Mouse (Mus musculus) intestine, embryonic 14.5 days (tissue): ENCODE data around the gene Gm17617. TPM values are rescaled to one million over a fixed set of nuclear protein-coding genes. Genes with fewer than 3 reads are reported as not detected.
"Not testable (repeated sequence)": the region's sequence is repeated elsewhere in the genome, so short reads cannot be mapped to it uniquely, and the experiment has no call there.

ENCODE experiments used
- ATAC-seq: fragments of 200-750 bp; cut with Nextera tagmentation; replicated peaks from 2 replicates; pipeline ENCODE4 v1.8.0; 2017; ENCODE audit warnings: low read depth, moderate number of reproducible peaks, moderate TSS enrichment, moderate library complexity; ENCODE audit not compliant: low FRiP score, low TSS enrichment
- DNase-seq: peaks from one replicate; pipeline ENCODE4 v3.0.0-alpha.2; 2018; ENCODE audit warnings: low spot score
- H3K27ac ChIP-seq: fragments of 300-500 bp; sonication (generic); 2 replicates; pipeline ENCODE4 v1.5.1; 2014; ENCODE audit warnings: low read depth, mild to moderate bottlenecking, control low read depth
- H3K27me3 ChIP-seq: fragments of 300-500 bp; sonication (generic); replicated peaks from 2 replicates; pipeline ENCODE4 v1.6.1; 2014; ENCODE audit warnings: low read length, control low read depth; ENCODE audit not compliant: control insufficient read depth, insufficient read depth
- H3K36me3 ChIP-seq: fragments of 300-500 bp; sonication (generic); 2 replicates; pipeline ENCODE4 v1.6.1; 2014; ENCODE audit warnings: low read length, control low read depth; ENCODE audit not compliant: control insufficient read depth, insufficient read depth
- H3K4me1 ChIP-seq: fragments of 300-500 bp; sonication (generic); replicated peaks from 2 replicates; pipeline ENCODE4 v1.6.1; 2014; ENCODE audit warnings: low read length, control low read depth, mixed read lengths; ENCODE audit not compliant: control insufficient read depth, insufficient read depth
- H3K4me2 ChIP-seq: fragments of 300-500 bp; sonication (generic); 2 replicates; pipeline ENCODE4 v1.6.1; 2014; ENCODE audit warnings: low read length
- H3K4me3 ChIP-seq: fragments of 300-500 bp; sonication (generic); 2 replicates; pipeline ENCODE4 v1.5.1; 2014; ENCODE audit warnings: low read depth, low read length, control low read depth, mixed read lengths
- H3K9ac ChIP-seq: fragments of 300-500 bp; sonication (generic); 2 replicates; pipeline ENCODE4 v1.6.1; 2014; ENCODE audit warnings: mild to moderate bottlenecking, low read length
- H3K9me3 ChIP-seq: fragments of 300-500 bp; sonication (generic); 2 replicates; pipeline ENCODE4 v1.6.1; 2016; ENCODE audit warnings: low read length, control low read depth; ENCODE audit not compliant: control insufficient read depth
- WGBS: fragments of 180-500 bp; shearing (Covaris S2); extraction: QIAGEN DNeasy Blood & Tissue Kit; methylation state at CpG from one replicate; pipeline ENCODE4 v1.1.7; 2014; 5-methylcytosine and 5-hydroxymethylcytosine counted together
- polyA plus RNA-seq: library from polyadenylated mRNA; unstranded; fragments of >200 nt; fragmentation: Nextera tagmentation; extraction: Ambion mirVana; gene quantifications from 2 replicates; pipeline ENCODE4 v1.2.1, GENCODE M21; 2014

Gm17617 gene
- polyA plus RNA-seq, 1 experiment from 2014 or later, result not detected

- Histone ChIP-seq H3K27ac (peak overlapping the region; percentile 91), H3K9ac (peak overlapping the region; percentile 89), H3K36me3 (no peaks in the 10 kb centered on the region), H3K4me1 (0 out of 2 replicates have a peak, but pooled peaks cover 3% of the 10 kb centered on the region), H3K4me2 (peak overlapping the region; percentile 71), H3K27me3 (no peaks in the 10 kb centered on the region), H3K4me3 (peak overlapping the region; percentile 71), H3K9me3 (no peaks in the 10 kb centered on the region)
- 31% methylated on average over 20 of the region's 20 CpGs for WGBS
- DNase-seq (no peak), ATAC-seq (peak; percentile 25)
Measured at GRCm38 (mm10) chr13:55099066-55099725, 34.2 kb downstream of the Gm17617 start.

GRCm38 (mm10) chr13:55097841-55098240, 35.5 kb downstream of the Gm17617 start:
- not testable (repeated sequence) for H3K36me3 ChIP-seq, ATAC-seq, H3K9me3 ChIP-seq, H3K27ac ChIP-seq, DNase-seq, H3K4me3 ChIP-seq, H3K4me2 ChIP-seq, H3K9ac ChIP-seq, H3K4me1 ChIP-seq, H3K27me3 ChIP-seq
- WGBS, result 93% methylated on average over 3 of the region's 3 CpGs

GRCm38 (mm10) chr13:55092588-55092987, 40.8 kb downstream of the Gm17617 start:
- H3K9ac ChIP-seq, result no peak overlapping the region
- 77% methylated on average over 4 of the region's 4 CpGs for WGBS
- H3K36me3 ChIP-seq, result peaks cover 13% of the 10 kb centered on the region; the same call in 1 of the 2 replicates
- H3K4me1 ChIP-seq, result no peaks in the 10 kb centered on the region
- H3K4me2 ChIP-seq, result no peak overlapping the region
- no peak overlapping the region for H3K4me3 ChIP-seq
- H3K9me3 ChIP-seq, result no peaks in the 10 kb centered on the region
- DNase-seq, result no peak
- ATAC-seq, result no peak
- H3K27ac ChIP-seq, result no peak overlapping the region
- H3K27me3 ChIP-seq, result no peaks in the 10 kb centered on the region

Other genes starting within 250 kb of the Gm17617 start
- 3.1 and 3.6 TPM in 2 replicates for gene Unc5a, start 184.1 kb downstream of the Gm17617 start, polyA plus RNA-seq
- gene Hk3, start 112.2 kb downstream of the Gm17617 start, polyA plus RNA-seq, result 1.3 and 1.6 TPM in 2 replicates
- gene Uimc1, start 33.2 kb downstream of the Gm17617 start, polyA plus RNA-seq, result 23.8 and 27.8 TPM in 2 replicates
- 18.9 and 22.0 TPM in 2 replicates for gene Zfp346, start 28.2 kb downstream of the Gm17617 start, polyA plus RNA-seq
- gene Fgfr4, start 19.1 kb upstream of the Gm17617 start, polyA plus RNA-seq, result 19.5 and 22.5 TPM in 2 replicates
- 67.5 and 69.3 TPM in 2 replicates for gene Nsd1, start 76.2 kb upstream of the Gm17617 start, polyA plus RNA-seq
- 586 and 598 TPM in 2 replicates for gene Prelid1, start 187.0 kb upstream of the Gm17617 start, polyA plus RNA-seq
- gene Rab24, start 188.4 kb upstream of the Gm17617 start, polyA plus RNA-seq, result 82.6 and 86.0 TPM in 2 replicates
- 30.1 and 30.2 TPM in 2 replicates for gene Mxd3, start 196.3 kb upstream of the Gm17617 start, polyA plus RNA-seq
- 99.9 and 104 TPM in 2 replicates for gene Lman2, start 229.2 kb upstream of the Gm17617 start, polyA plus RNA-seq
- gene Rgs14, start 236.2 kb upstream of the Gm17617 start, polyA plus RNA-seq, result 0.63 and 1.0 TPM in 2 replicates